Mouse (Mus musculus) megakaryocyte-erythroid progenitor cell, adult 5 weeks (primary cell): ENCODE data around the gene Srsy. TPM values are rescaled to one million over a fixed set of nuclear protein-coding genes. Genes with fewer than 3 reads are reported as not detected.

Experiments
- polyA plus RNA-seq: library from polyadenylated mRNA; stranded (reverse); fragments of >175 nt; gene quantifications from 2 replicates; pipeline ENCODE4 v1.2.3, GENCODE M21; 2012

Gene Srsy
- not detected in 2 replicates for polyA plus RNA-seq

GRCm38 (mm10) chrY:17937230-17937629 lies at the start of gene Srsy:
Srsy (minus strand) TSS chrY:17937330.

Other genes starting within 250 kb of the Srsy start
- gene Gm21904, start 91.1 kb downstream of the Srsy start, polyA plus RNA-seq: not detected in 2 replicates
- not detected in 2 replicates for gene Gm20772, start 62.6 kb downstream of the Srsy start, polyA plus RNA-seq
- not detected in 2 replicates for gene Gm20831, start 62.6 kb downstream of the Srsy start, polyA plus RNA-seq
- not detected in 2 replicates for gene Gm21764, start 124.5 kb upstream of the Srsy start, polyA plus RNA-seq
- not detected in 2 replicates for gene Ssty1, start 151.8 kb upstream of the Srsy start, polyA plus RNA-seq